In genomic region chr4:140433744-140434542, GRCm38 (mm10) we compare ENCODE assay signal across 12 mouse cellular contexts.
A peak's percentile ranks its signal among the peaks of the same experiment; 100 is the strongest.
DNase-seq lines count a peak whose midpoint lies in the region; ATAC-seq and TF ChIP-seq lines count a peak whose summit lies in the region.
"Had no signal": no experiment of that assay in that cellular context is flagged by ENCODE, and none has a peak within 500 bp of the region (broad histone marks: within the 10 kb centered on the region; RNA-seq: fewer than 3 reads in every experiment).

No protein-coding gene starts in this region.

- no peak overlapping the region for H3K4me3 ChIP-seq in heart, embryonic 12.5 days
- no peak overlapping the region for H3K4me3 ChIP-seq in embryonic facial prominence, embryonic 10.5 days
- H3K4me3 ChIP-seq in lung, postnatal 0 days (ENCODE audit: low read depth, low read length) = no peak overlapping the region
- no peak overlapping the region for H3K4me3 ChIP-seq in cerebellum, adult 2 months (replicated peaks; ENCODE audit: insufficient read depth, low read depth, low read length)

- no peak for TF ChIP-seq POLR2A in cerebellum, adult 2 months (IDR thresholded peaks at IDR 0.05; ENCODE audit: borderline replicate concordance, insufficient read depth, low read length)

- H3K27me3 ChIP-seq in heart, embryonic 12.5 days (replicated peaks) = 0 out of 2 replicates have a peak, but pooled peaks cover 14% of the 10 kb centered on the region
- H3K27me3 ChIP-seq in embryonic facial prominence, embryonic 10.5 days (replicated peaks; ENCODE audit: low read depth, poor library complexity, severe bottlenecking) = no peaks in the 10 kb centered on the region
- H3K27me3 ChIP-seq in lung, postnatal 0 days (replicated peaks; ENCODE audit: insufficient read depth, low read length) = no peaks in the 10 kb centered on the region
- H3K27me3 ChIP-seq in cerebellum, adult 2 months (ENCODE audit: control insufficient read depth, insufficient read depth, low read length) = no peaks in the 10 kb centered on the region

- no peak for TF ChIP-seq EP300 in lung, postnatal 0 days (IDR thresholded peaks at IDR 0.05)

- H3K4me1 ChIP-seq in heart, embryonic 12.5 days (replicated peaks) = peaks cover 19% of the 10 kb centered on the region
- peaks cover 13% of the 10 kb centered on the region for H3K4me1 ChIP-seq in embryonic facial prominence, embryonic 10.5 days
- H3K4me1 ChIP-seq in lung, postnatal 0 days (ENCODE audit: insufficient read depth, low read depth, low read length) = no peaks in the 10 kb centered on the region; the same call in 1 of the 2 replicates
- H3K4me1 ChIP-seq in cerebellum, adult 2 months (ENCODE audit: control insufficient read depth, insufficient read depth, low read length) = no peaks in the 10 kb centered on the region

- 56% methylated on average over 11 of the region's 11 CpGs for WGBS in heart, embryonic 12.5 days
- WGBS in embryonic facial prominence, embryonic 10.5 days = 70% methylated on average over 11 of the region's 11 CpGs
- 53% methylated on average over 11 of the region's 11 CpGs for WGBS in lung, postnatal 0 days
- 59% methylated on average over 11 of the region's 11 CpGs for WGBS in cerebellum, adult 2 months

- H3K36me3 ChIP-seq in heart, embryonic 12.5 days = no peaks in the 10 kb centered on the region
- H3K36me3 ChIP-seq in embryonic facial prominence, embryonic 10.5 days (replicated peaks) = no peaks in the 10 kb centered on the region
- no peaks in the 10 kb centered on the region for H3K36me3 ChIP-seq in lung, postnatal 0 days (ENCODE audit: insufficient read depth, low read length)

- no peak overlapping the region for H3K27ac ChIP-seq in heart, embryonic 12.5 days (ENCODE audit: poor library complexity, severe bottlenecking)
- 0 out of 2 replicates have a peak overlapping the region, but pooled peaks have one; percentile 6 for H3K27ac ChIP-seq in embryonic facial prominence, embryonic 10.5 days (replicated peaks)
- H3K27ac ChIP-seq in lung, postnatal 0 days (ENCODE audit: low read length) = no peak overlapping the region
- H3K27ac ChIP-seq in cerebellum, adult 2 months (ENCODE audit: insufficient read depth, low read length) = no peak overlapping the region
- H3K27ac ChIP-seq: hindbrain, embryonic 14.5 days had no signal

- 0 out of 2 replicates have a peak, but pooled peaks cover 6% of the 10 kb centered on the region for H3K9me3 ChIP-seq in heart, embryonic 12.5 days (replicated peaks)
- H3K9me3 ChIP-seq in embryonic facial prominence, embryonic 10.5 days = no peaks in the 10 kb centered on the region
- no peaks in the 10 kb centered on the region for H3K9me3 ChIP-seq in lung, postnatal 0 days (ENCODE audit: low read length)

- H3K9ac ChIP-seq in heart, embryonic 12.5 days = no peak overlapping the region
- no peak overlapping the region for H3K9ac ChIP-seq in lung, postnatal 0 days (replicated peaks; ENCODE audit: low read depth)
- H3K9ac ChIP-seq: hindbrain, embryonic 14.5 days had no signal

- TF ChIP-seq CTCF in lung, postnatal 0 days (IDR thresholded peaks at IDR 0.05) = no peak
- TF ChIP-seq CTCF in cerebellum, adult 2 months (IDR thresholded peaks at IDR 0.05; ENCODE audit: borderline replicate concordance, insufficient read depth, low read depth, low read length) = no peak

- peak; percentile 53 to 74 for DNase-seq in heart, adult 18-20 months
- no peak for DNase-seq in embryonic facial prominence, embryonic 10.5 days (ENCODE audit: low spot score)
- DNase-seq in kidney, adult 18-20 months = peak; percentile 5
- peak; percentile 51 for DNase-seq in lung, postnatal 0 days (ENCODE audit: low spot score)
- no peak for DNase-seq in cerebellum, adult 2 months
- no peak for DNase-seq in yolk sac, embryonic 10.5 days (ENCODE audit: low spot score)
- DNase-seq: left cerebral cortex, postnatal 4 days; midbrain, embryonic 14.5 days; thymus, postnatal 4 days had no signal

- no peak for ATAC-seq in heart, embryonic 12.5 days (ENCODE audit: insufficient number of reproducible peaks, low FRiP score)
- peak; percentile 52 for ATAC-seq in lung, postnatal 0 days
- no peak for ATAC-seq in erythroid progenitor cell, adult 5-6 weeks (replicated peaks; ENCODE audit: low FRiP score, poor library complexity, severe bottlenecking)

- H3K4me2 ChIP-seq in heart, embryonic 12.5 days = no peak overlapping the region
- no peak overlapping the region for H3K4me2 ChIP-seq in lung, postnatal 0 days (replicated peaks; ENCODE audit: low read depth, low read length)
- H3K4me2 ChIP-seq: hindbrain, embryonic 14.5 days had no signal

Comparison
In these comparisons a context has a peak if more than half of its experiments do, and no peak if none do; other contexts are left out.
1. DNase-seq: peak in heart, adult 18-20 months (2 of 2), kidney, adult 18-20 months (single experiment) and lung, postnatal 0 days (single experiment); none in embryonic facial prominence, embryonic 10.5 days (single experiment), cerebellum, adult 2 months (0 of 2) and yolk sac, embryonic 10.5 days (single experiment).